In genomic region chr8:122342806-122343209, GRCm38 (mm10) we compare ENCODE assay signal across 9 mouse cellular contexts. TPM values are rescaled to one million over a fixed set of nuclear protein-coding genes. Genes with fewer than 3 reads are reported as not detected.
A peak's percentile ranks its signal among the peaks of the same experiment; 100 is the strongest.
DNase-seq lines count a peak whose midpoint lies in the region; ATAC-seq and TF ChIP-seq lines count a peak whose summit lies in the region.
"Had no signal": no experiment of that assay in that cellular context is flagged by ENCODE, and none has a peak within 500 bp of the region (broad histone marks: within the 10 kb centered on the region; RNA-seq: fewer than 3 reads in every experiment).

No protein-coding gene starts in this region.

- 0 out of 2 replicates have a peak overlapping the region, but pooled peaks have one; percentile 8 for H3K4me3 ChIP-seq in brown adipose tissue, adult 24 weeks (ENCODE audit: insufficient read depth, low read depth, low read length)
- no peak overlapping the region for H3K4me3 ChIP-seq in heart, adult 2 months
- H3K4me3 ChIP-seq in intestine, embryonic 16.5 days (ENCODE audit: low read length), result no peak overlapping the region
- H3K4me3 ChIP-seq in liver, embryonic 13.5 days (replicated peaks), result peak overlapping the region; percentile 40

- no peaks in the 10 kb centered on the region for H3K79me2 ChIP-seq in heart, adult 2 months (replicated peaks; ENCODE audit: control insufficient read depth, insufficient read depth, low read length)

- H3K27me3 ChIP-seq in heart, adult 2 months (ENCODE audit: control insufficient read depth, insufficient read depth, low read length), result no peaks in the 10 kb centered on the region
- H3K27me3 ChIP-seq in intestine, embryonic 16.5 days (replicated peaks; ENCODE audit: control insufficient read depth, insufficient read depth, low read length), result peaks cover 4% of the 10 kb centered on the region; the same call in 1 of the 2 replicates
- peaks cover 11% of the 10 kb centered on the region; the same call in 1 of the 2 replicates for H3K27me3 ChIP-seq in liver, embryonic 13.5 days

- peak; percentile 86 for TF ChIP-seq EP300 in heart, adult 2 months (IDR thresholded peaks at IDR 0.05; ENCODE audit: insufficient read depth, low read depth, low read length)

- DNase-seq in heart, adult 2 months, result peak; percentile 62 to 68
- no peak for DNase-seq in liver, embryonic 13.5 days
- peak; percentile 57 to 59 for DNase-seq in right cerebral cortex, adult 2 months (ENCODE audit: low spot score in 2 of 2)
- DNase-seq in spleen, postnatal 4 days (ENCODE audit: low spot score in 2 of 2), result no peak
- no peak for DNase-seq in cerebellum, postnatal 36 days

- peak; percentile 43; the same call in 1 of the 2 replicates for TF ChIP-seq POLR2A in heart, adult 2 months (IDR thresholded peaks at IDR 0.05; ENCODE audit: insufficient read depth, low read depth, low read length)

- no peaks in the 10 kb centered on the region for H3K36me3 ChIP-seq in heart, adult 2 months (ENCODE audit: control insufficient read depth, insufficient read depth, low read length)
- H3K36me3 ChIP-seq in intestine, embryonic 16.5 days (ENCODE audit: control insufficient read depth, insufficient read depth, low read length), result no peaks in the 10 kb centered on the region
- H3K36me3 ChIP-seq in liver, embryonic 13.5 days, result peaks cover 29% of the 10 kb centered on the region

- peak; percentile 78 for ATAC-seq in CD4-positive, CD25-positive, alpha-beta regulatory T cell, adult 4 months
- peak; percentile 16 for ATAC-seq in intestine, embryonic 16.5 days
- peak; percentile 36 for ATAC-seq in liver, embryonic 13.5 days (ENCODE audit: low read depth)

- 3% methylated on average over 9 of the region's 9 CpGs for WGBS in heart, adult 2 months
- 1% methylated on average over 9 of the region's 9 CpGs for WGBS in intestine, embryonic 16.5 days
- WGBS in liver, embryonic 13.5 days (ENCODE audit: insufficient replicate concordance), result 1% methylated on average over 9 of the region's 9 CpGs

- peak; percentile 38 for TF ChIP-seq CTCF in heart, adult 2 months (IDR thresholded peaks at IDR 0.05)

- peak overlapping the region; percentile 8; the same call in 1 of the 2 replicates for H3K9ac ChIP-seq in heart, adult 2 months (ENCODE audit: low read depth, low read length)
- peak overlapping the region; percentile 50; the same call in 1 of the 2 replicates for H3K9ac ChIP-seq in intestine, embryonic 16.5 days (ENCODE audit: low read depth, low read length)
- peak overlapping the region; percentile 40 for H3K9ac ChIP-seq in liver, embryonic 13.5 days

- H3K27ac ChIP-seq in brown adipose tissue, adult 24 weeks (replicated peaks; ENCODE audit: low read depth, low read length), result no peak overlapping the region
- H3K27ac ChIP-seq in heart, adult 2 months, result peak overlapping the region; percentile 49
- no peak overlapping the region for H3K27ac ChIP-seq in intestine, embryonic 16.5 days (ENCODE audit: low read length)
- peak overlapping the region; percentile 66 for H3K27ac ChIP-seq in liver, embryonic 13.5 days

- intact Hi-C loops in heart, adult 2 months (cut with DNase I), result loop anchor here (2.0 kb wide), 1 partner anchor 26 kb away; no protein-coding TSS in a partner anchor

- H3K4me1 ChIP-seq in brown adipose tissue, adult 24 weeks (ENCODE audit: control insufficient read depth, insufficient read depth, insufficient read length, low read length), result 0 out of 2 replicates have a peak, but pooled peaks cover 3% of the 10 kb centered on the region
- peaks cover 13% of the 10 kb centered on the region for H3K4me1 ChIP-seq in heart, adult 2 months (ENCODE audit: control insufficient read depth, insufficient read depth, low read length)
- peaks cover 22% of the 10 kb centered on the region for H3K4me1 ChIP-seq in intestine, embryonic 16.5 days (ENCODE audit: control insufficient read depth, insufficient read depth, low read length)
- H3K4me1 ChIP-seq in liver, embryonic 13.5 days (replicated peaks), result peaks cover 87% of the 10 kb centered on the region

- H3K9me3 ChIP-seq in intestine, embryonic 16.5 days (ENCODE audit: control insufficient read depth, low read length), result no peaks in the 10 kb centered on the region
- H3K9me3 ChIP-seq in liver, embryonic 13.5 days (replicated peaks), result no peaks in the 10 kb centered on the region

- peak overlapping the region; percentile 53 for H3K4me2 ChIP-seq in intestine, embryonic 16.5 days (ENCODE audit: low read depth, low read length)
- peak overlapping the region; percentile 69 for H3K4me2 ChIP-seq in liver, embryonic 13.5 days

RNA-seq across cellular contexts. Expression of gene Trhr2, which starts 17.7 kb away (rescaled TPM):
- polyA plus RNA-seq in CD4-positive, CD25-positive, alpha-beta regulatory T cell, adult 4 months (2017; shearing (Covaris generic)), result not detected
- polyA plus RNA-seq in brown adipose tissue, adult 24 weeks (2012; ENCODE audit: insufficient read depth, insufficient read length, missing spikeins), result not detected in 2 replicates
- total RNA-seq in heart, adult 2 months (2021), result not detected
- not detected in 2 replicates for polyA plus RNA-seq in heart, adult 2 months (2012; rRNA removed)
- polyA plus RNA-seq in intestine, embryonic 16.5 days (2015; fragmentation: Nextera tagmentation; extraction: Ambion mirVana), result not detected in 2 replicates
- not detected in 2 replicates for polyA plus RNA-seq in liver, embryonic 13.5 days (2015; fragmentation: Nextera tagmentation; extraction: Ambion mirVana)
- total RNA-seq: neutrophil, adult 5-6 weeks had no signal

RNA-seq across cellular contexts. Expression of gene Zc3h18, which starts 33.6 kb away (rescaled TPM):
- 10 to 100 TPM; 12.1 to 12.7 TPM for polyA plus RNA-seq in CD4-positive, CD25-positive, alpha-beta regulatory T cell, adult 4 months (2017; shearing (Covaris generic))
- polyA plus RNA-seq in brown adipose tissue, adult 24 weeks (2012; ENCODE audit: insufficient read depth, insufficient read length, missing spikeins), result 14.5 and 15.7 TPM in 2 replicates
- total RNA-seq in heart, adult 2 months (2021), result 10 to 100 TPM; 21.8 to 22.1 TPM
- 11.2 and 15.8 TPM in 2 replicates for polyA plus RNA-seq in heart, adult 2 months (2012; rRNA removed)
- polyA plus RNA-seq in intestine, embryonic 16.5 days (2015; fragmentation: Nextera tagmentation; extraction: Ambion mirVana), result 40.5 and 43.1 TPM in 2 replicates
- polyA plus RNA-seq in liver, embryonic 13.5 days (2015; fragmentation: Nextera tagmentation; extraction: Ambion mirVana), result 30.2 and 35.0 TPM in 2 replicates

Comparison
In these comparisons a context has a peak if more than half of its experiments do, and no peak if none do; other contexts are left out.
1. ATAC-seq: peak in every context shown above with its lines; median percentile 78 in CD4-positive, CD25-positive, alpha-beta regulatory T cell, adult 4 months; 36 in liver, embryonic 13.5 days; 16 in intestine, embryonic 16.5 days.
2. H3K27ac ChIP-seq: peak in heart, adult 2 months (single experiment) and liver, embryonic 13.5 days (single experiment); none in brown adipose tissue, adult 24 weeks (single experiment) and intestine, embryonic 16.5 days (single experiment).
3. H3K4me3 ChIP-seq: peak in brown adipose tissue, adult 24 weeks (single experiment) and liver, embryonic 13.5 days (single experiment); none in heart, adult 2 months (single experiment) and intestine, embryonic 16.5 days (single experiment).
4. DNase-seq: peak in heart, adult 2 months (2 of 2) and right cerebral cortex, adult 2 months (2 of 2); none in liver, embryonic 13.5 days (single experiment), spleen, postnatal 4 days (0 of 2) and cerebellum, postnatal 36 days (0 of 2).
5. Peak in every context shown above with its lines, with median percentiles within 50 percentile points of each other: H3K9ac ChIP-seq.